Mouse (Mus musculus) CH12.LX (cell line): ENCODE data around the gene Tmem132d.

Experiments used
- CTCF ChIP-seq, 2 experiments: IDR thresholded peaks in 1 of 2; conservative IDR thresholded peaks in 1 of 2; 2 replicates each; pipeline ENCODE4 v1.5.1; 2011 to 2012; ENCODE audit warnings: low read depth in 2 of 2, low read length in 2 of 2, improper control_type of control experiment in 1 of 2, inconsistent platforms in 1 of 2, mild to moderate bottlenecking in 1 of 2, moderate library complexity in 1 of 2
- USF1 ChIP-seq: IDR thresholded peaks from 2 replicates; pipeline ENCODE4 v1.6.1; 2014; ENCODE audit warnings: low read depth, mild to moderate bottlenecking, inconsistent platforms, low read length, improper control_type of control experiment

DNA sequence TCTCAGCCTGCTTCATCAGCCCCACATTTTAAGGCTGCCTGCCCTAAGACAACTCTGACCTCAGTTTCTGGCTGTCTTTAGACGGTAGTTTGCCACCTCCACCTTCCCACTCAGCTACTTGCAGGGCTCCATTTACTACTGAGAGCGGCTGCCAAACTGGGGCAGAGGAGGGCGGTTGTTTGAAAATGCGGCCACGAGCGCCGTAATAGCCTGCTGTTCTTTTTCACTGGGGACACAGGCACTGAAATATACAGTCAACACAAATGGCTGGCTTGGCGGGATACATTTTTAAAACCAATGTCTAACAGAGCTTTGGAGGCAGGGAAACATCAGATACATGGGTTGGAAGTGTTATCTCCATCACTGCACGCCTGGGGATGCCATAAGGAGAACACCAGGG lies 428.2 kb downstream of the Tmem132d start:
- no peak for TF ChIP-seq USF1
- TF ChIP-seq CTCF (conservative IDR thresholded peaks at IDR 0.05 in 1 of 2, IDR thresholded peaks at IDR 0.05 in 1 of 2; ENCODE audit: low read depth in 2 of 2, low read length in 2 of 2) = no peak
